Mouse (Mus musculus) layer of hippocampus, adult 11-12 months (tissue): ENCODE measurements around the gene Tnfaip2.
A peak's percentile ranks its signal among the peaks of the same experiment; 100 is the strongest.

Experiments used
- DNase-seq: peaks from one replicate; pipeline ENCODE4 v3.0.0; 2022; ENCODE audit warnings: low spot score

Gene Tnfaip2

DNA sequence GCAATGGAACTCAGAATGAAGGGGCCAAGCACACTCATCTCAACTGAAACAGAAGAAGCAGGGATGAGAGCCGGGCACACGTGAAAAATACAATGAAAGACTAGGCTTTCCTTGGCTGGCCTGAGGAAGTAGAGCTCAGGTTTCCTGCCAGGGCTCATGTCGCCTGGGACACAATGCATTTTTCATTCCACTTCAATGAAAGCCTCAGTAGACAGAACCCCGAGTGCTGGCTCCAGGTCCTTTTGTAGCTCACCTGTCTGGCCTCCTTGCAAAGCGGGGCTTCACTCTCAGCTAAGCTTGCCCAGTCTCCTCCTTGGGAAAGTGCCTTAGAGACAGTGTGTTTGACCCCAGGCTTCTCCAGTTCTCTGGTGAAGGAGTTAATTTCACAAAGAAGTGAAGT lies 36.7 kb downstream of the Tnfaip2 start:
- DNase-seq = no peak

DNA sequence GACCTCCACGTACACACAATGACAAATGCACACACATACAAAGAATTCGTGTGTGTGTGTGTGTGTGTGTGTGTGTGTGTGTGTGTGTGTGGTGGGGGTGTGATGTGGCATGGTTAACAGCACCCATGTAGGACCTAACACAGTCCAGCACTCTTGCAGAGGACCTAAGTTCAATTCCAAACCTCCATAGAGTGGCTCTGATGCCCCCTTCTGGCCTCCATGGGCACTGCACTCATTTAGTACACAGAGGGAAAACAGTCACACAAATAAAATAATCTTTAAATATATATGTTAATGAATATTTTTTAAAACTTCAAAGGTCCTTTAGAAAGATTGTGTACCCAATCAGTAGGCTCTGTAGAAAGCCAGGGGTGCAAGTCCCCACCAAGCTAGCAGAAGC lies 37.6 kb downstream of the Tnfaip2 start:
- DNase-seq = no peak

DNA sequence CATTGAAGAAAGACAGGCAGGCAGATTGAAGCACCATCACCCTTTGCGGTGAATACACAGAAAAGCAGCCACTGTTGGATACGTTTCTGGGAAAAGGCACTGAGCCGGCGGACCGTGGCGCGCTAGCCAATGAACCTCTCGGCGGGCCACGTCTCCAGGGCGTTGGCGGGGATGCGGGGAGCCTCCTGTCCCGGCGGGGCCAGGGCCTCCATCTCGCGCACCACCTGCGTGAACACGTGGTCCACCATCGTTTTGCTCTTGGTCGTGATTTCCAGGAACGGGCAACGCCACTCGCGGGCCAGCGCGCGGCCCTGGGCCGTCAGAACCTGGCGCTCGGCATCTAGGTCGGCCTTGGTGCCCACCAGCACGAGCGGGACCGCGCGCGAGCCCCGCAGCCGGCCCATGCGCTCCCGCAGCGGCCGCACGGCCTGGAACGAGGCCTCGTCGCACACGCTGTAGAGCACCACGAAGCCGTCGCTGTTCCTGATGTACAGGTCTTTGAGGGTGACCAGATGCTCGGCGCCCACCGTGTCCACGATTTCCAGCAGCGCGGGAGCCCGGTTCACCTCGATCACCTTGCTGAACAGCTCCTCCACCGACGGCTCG lies 42.9 kb downstream of the Tnfaip2 start:
- no peak for DNase-seq

DNA sequence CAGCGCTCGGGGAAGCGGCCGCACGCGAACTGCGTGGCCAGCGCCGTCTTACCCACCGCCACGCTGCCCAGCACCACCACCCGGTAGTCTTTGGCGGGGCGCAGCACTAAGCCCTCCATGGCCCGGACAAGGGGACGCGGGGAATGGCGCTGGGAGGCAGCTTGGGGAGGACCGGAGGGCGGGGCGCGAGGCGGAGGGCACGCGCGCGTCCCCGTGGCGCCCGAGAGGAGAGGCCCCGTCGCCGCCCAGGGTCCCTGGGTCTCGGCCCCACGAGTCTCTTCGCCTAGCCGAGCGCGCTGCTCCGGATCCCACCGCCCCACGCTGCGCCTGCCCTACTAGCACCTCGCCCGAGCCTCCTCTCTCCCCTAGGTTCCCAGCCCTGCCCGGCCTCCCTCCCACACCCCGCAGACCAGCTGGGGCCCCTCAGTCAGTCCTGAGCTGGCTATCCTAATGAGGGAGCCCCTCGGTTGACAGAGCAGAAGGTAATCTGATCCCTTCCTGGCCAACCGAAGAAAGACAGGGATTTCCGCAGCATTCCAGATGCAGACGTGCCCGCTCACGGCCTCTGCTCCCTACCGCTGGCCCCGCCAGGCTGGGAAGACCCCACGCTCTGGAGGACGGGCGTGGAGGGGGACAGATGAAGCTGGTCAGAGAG lies 43.5 kb downstream of the Tnfaip2 start, which contains the start of gene Gm266:
TSS of gene Gm266 (minus strand) at position 172 of the 655 bp plus-strand sequence.
- no peak for DNase-seq

DNA sequence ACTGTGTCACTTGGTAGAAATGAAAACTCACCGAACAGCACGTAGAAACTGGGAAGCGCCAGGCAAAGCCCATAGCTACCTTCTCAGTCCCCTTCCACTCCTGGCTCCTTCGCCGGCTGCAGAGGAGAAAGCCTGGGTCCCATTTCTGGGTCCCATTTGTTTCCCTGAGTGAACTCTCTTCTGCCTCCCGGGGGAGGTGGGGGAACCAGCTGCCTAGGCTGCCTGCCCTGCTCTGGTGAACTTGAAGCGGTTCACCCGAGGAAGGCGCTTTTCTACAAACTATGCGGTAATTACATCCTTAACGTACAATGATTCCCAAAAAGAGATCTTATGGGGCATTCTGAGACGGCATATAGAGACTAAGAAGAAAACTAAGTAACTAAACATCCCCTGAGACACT lies 44.2 kb downstream of the Tnfaip2 start:
- DNase-seq = no peak

DNA sequence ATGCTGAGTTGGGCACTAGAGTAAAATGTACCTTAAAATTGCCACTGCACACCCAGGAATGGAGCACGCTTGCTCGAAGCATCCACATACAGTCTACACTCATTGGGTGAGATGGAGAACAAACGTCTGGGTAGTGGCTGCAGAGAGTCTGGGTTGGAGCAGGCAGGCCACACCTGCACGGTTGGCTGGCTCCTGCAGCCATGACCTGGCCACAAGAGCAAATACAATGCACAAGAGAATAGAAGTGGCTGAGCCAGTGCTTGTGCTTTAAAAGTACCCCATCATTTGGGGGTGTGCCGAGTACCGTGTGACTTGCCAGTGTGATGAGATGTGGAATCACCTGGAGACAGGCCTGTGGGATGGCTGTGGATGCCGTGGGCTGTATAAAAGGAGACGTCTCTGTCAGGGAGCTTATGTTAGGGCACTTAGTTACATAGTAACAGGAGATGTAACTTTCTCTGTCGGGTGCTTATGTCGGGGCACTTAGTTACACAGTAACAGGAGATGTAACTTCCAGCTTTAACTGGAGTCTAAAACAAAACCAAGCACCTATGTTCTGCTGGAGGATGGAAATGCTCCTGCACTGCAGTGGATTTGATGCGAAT lies 47.1 kb downstream of the Tnfaip2 start:
- DNase-seq = no peak

DNA sequence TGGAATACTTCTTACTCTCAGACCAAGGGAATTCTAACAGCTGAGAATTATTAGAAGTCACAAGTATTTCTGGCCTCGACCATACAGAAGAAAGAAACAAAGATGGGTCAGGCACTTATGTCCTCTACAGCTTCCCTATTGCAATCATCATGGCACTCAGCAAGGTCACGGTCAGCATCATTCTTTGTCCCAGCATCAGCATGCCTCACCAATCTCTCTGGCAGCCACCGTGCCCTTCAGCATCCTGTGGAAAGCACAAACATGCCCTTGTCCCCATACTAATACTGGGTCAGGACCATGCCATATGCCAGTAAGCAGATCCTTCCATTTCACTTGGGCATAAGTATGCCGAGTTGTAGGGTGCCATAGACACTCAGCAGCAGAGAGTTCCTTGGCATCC lies 52.7 kb downstream of the Tnfaip2 start:
- DNase-seq = no peak

DNA sequence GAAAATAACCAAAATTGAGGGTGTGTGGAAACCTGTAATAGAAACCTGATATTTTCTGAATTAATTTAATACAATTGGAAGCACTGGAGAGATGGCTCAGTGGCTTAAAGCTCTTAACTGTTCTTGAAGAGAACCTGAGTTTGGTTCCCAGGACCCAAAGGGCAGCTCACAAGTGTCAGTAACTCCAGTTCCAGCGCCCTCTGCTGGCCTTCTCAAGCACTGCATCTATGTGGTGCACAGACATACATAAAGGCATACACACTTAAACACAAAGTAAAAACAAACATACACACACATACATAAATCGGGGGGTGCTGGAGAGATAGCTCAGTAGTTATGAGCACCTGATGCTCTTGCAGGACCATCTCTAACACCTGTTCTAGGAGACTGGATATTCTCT lies 54.8 kb downstream of the Tnfaip2 start:
- DNase-seq = no peak

DNA sequence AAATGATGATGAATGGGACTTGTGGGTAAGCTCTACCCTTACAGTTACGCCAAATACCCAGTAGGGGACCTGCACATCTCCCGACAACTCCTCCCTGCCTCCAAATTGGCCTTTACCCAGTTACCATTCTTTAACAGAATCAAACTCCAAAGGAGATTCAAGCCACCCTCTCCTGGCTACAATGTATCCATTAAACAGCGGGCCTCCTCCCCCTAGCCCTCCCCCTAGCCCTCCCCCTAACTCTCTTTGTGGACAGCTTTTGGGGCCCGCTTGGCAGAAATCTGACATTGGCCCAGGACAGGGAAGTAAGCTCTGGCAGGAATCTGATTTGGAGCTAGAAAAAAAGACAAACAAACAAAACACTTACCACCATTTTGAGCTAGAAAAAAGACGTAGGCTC lies 57.3 kb downstream of the Tnfaip2 start:
- no peak for DNase-seq

DNA sequence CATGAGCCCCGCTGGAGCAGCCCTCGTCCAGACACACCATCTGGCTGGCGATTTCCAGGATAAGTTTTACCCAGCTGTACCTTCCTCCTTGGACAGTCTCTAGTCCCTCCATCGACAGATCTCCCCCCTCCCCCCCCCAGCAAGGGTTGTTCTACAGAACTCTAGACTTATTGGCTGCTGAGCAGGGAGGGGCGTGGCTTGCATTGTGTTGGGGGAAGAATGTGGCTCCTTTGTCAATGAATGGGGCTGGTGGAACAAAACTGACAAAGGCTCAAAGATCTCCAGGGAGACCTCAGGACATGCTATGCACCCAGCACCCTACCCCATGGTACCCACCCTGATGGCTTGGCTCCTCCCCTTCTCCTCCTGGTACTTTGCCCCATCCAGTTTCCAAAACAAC lies 58.5 kb downstream of the Tnfaip2 start:
- DNase-seq = peak; percentile 29

DNA sequence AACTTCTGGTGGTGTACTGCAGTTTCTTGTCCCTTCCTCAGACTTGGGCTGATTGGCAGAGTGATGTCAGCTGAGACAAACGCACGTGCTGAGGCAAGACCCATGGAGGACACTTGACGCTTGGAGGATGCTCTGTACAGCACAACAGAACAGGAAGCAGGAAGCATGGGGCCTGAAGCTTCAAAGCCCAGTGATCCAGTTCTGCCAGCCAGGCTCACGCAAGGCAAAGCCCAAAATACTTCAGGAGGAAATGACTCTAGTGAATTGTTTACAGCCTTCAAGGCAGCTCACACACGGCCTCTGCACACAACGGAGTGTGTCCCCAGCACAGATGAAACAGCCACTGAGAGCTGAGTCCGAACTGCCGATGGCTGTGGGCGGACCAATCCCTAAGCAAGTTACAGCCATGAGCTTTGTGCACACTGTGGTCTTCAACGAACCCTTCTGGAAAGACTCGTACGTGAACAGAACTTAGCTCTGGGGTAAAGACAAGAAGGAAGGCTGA lies 60.8 kb downstream of the Tnfaip2 start:
- DNase-seq = no peak

DNA sequence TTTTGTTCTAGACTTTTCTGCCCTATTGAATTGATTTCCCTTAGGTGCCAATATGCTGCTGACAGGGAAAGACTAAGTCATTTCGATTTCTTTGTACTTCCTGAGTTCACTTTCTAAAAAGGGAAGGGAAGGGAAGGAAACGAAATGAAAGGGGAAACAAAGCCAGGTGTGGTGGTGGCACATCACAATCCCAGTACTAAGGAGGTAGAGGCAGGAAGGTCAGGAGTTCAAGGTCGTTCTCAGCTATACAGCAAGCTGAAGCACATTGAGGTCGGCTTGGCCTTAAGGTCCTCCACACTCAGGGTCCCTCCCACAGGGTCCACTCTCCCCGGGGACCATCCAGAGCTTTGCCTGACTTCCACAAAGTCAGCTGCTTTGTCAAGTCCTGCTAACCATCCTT lies 61.3 kb downstream of the Tnfaip2 start:
- no peak for DNase-seq
